Mouse (Mus musculus) neural tube, embryonic 10.5 days (tissue): ENCODE measurements at regions not wholly inside any gene's neighbourhood (a gene's known extent, or its start where the extent isn't known, plus 50 kb on each side); places are given as distances from the start of the nearest gene placed in this dataset.
"Not testable (repeated sequence)": the region's sequence is repeated elsewhere in the genome, so short reads cannot be mapped to it uniquely, and the experiment has no call there.

Experiments used
- DNase-seq: peaks from one replicate; pipeline ENCODE4 v3.0.0-alpha.2; 2017; ENCODE audit warnings: low spot score; ENCODE audit errors: extremely low spot score

GRCm38 (mm10) chr8:26747241-26747972, 229.7 kb upstream of the Zfp703 start:
- DNase-seq = no peak

- no peak for DNase-seq
Measured at GRCm38 (mm10) chr8:26748161-26748971, 228.8 kb upstream of the Zfp703 start.

GRCm38 (mm10) chr8:26748972-26749291, 228.2 kb upstream of the Zfp703 start:
- DNase-seq = no peak

- no peak for DNase-seq
Measured at GRCm38 (mm10) chr8:26750120-26750519, 227.0 kb upstream of the Zfp703 start.

GRCm38 (mm10) chr8:26751651-26752050, 225.5 kb upstream of the Zfp703 start:
- no peak for DNase-seq

DNA sequence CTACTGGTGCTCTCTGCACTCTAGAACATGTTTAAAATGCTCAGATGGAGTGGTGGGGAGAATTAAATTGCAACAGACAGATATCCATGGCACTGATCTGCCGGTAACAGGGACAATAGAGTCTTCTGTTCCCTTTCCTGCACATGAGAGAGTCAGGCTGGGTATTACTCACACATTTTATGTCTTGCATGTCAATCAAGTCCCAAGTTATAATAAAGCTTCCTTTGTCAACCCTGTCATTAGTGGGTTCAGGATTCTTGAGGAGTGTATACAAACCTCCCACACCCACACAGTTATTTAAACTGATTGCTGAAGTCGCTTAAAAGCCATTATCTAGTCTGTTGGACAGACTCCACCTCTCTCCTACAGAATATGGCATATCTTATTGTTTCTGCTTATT, 220.7 kb upstream of the Zfp703 start:
- DNase-seq = no peak

- no peak for DNase-seq
Measured at GRCm38 (mm10) chr8:26760726-26761125, 216.4 kb upstream of the Zfp703 start.

- no peak for DNase-seq
Measured at GRCm38 (mm10) chr8:26762942-26763778, 214.0 kb upstream of the Zfp703 start.

DNA sequence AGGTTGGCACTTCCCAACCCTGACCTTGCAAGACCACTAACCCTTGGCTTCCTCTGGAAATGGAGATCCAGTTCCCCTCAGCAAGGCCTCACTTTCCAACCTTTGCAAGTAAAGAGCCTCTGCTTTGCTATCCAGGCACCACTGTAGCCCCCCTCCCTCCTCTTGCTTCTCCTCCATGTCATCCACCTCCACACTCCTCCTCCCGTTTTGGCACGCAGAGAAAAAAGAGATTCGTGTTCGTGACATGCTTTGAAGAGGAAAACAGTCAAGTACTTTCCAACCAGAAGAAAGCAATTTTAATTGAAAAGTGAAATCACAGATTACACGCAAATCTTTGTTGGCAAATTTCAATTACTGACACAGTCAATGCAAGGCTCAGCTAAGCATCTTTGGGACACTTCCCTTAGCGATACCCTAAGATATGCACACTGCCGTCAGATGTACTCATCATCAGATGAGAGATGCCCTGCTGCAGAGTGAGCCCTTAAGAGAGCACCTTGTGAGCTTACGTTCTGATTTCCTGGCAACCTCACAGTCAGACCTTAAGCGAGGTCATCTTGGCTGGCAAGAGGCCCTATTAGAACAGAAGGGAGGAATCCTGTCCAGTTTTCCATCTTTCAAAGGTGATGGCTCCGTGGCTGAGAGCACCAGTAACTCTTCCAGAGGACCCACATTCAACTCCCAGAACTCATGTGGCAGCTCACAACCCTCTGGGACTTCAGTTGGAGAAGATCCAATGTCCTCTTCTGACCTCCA, 208.5 kb upstream of the Zfp703 start:
- DNase-seq = no peak

- DNase-seq = peak; percentile 84
Measured at GRCm38 (mm10) chr8:26770424-26770886, 206.7 kb upstream of the Zfp703 start.

DNA sequence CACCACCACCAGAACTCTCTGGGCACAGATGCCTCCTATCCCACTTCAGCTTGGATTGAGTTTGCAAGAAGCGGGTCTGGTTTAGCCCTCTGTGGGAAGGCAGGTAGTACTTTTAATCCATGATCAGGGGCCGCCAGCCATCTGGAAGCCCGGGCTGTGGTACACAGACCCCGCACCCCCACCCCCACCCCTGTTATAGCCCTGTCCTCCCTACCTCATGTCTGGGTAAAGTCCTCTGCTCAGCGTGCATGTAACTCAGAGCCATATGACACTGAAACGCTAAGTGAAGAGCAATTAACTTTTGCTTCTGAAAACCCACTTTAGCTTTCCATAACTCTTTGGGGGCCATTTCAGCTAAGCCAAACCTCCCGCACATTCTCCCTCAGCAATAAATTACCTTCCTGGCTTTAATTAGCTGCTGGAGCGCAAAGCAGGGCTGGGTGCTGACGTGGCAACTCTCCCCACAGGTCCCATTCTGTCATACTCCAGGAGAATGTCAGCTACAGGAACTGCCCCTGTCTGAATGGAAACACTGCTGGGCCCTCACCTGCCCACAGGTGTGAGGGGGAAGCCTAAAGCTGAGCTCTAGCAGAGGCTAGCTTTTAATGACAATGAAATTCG, 198.1 kb upstream of the Zfp703 start:
- DNase-seq = no peak

GRCm38 (mm10) chr8:26780515-26780914, 196.6 kb upstream of the Zfp703 start:
- no peak for DNase-seq

DNA sequence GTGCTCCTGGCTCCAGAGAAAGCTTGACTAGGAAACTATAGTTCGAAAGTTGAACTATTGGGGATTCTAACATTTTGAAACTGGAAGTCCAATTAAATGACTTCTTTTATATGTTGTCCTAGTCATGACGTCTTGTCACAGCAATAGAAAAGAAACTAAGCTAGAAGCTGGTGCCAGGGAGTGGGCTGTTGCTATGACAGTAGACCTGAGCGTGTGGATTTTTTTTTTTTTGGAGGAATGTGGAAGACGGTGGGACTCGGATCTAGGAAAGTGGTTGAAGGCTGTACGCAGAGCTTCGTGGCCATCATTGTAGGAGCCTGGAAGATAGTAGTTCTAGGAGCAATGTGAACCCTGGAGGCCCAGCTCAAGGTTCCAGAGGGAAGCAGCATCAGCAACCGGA, 194.2 kb upstream of the Zfp703 start:
- DNase-seq = not testable (repeated sequence)

DNA sequence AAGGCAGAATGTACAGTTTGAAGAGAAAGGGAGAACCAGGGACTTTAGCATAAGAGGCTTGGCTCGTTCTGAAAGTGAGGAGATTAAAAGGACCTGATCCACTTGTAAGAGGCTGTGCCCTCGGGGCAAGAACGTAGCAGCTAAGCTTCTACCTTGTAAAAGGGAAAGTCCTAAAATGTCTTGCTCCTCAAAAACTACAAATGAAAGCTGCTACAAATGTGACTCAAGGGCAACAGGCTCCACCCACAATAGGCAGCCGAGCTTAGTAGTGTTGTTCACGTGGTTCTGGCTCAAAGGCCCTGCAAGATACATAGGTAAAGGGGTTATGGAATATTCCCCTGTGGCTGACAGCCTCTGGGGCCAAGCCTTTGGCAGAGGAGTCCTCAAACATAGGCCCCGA, 192.7 kb upstream of the Zfp703 start:
- DNase-seq = no peak

DNA sequence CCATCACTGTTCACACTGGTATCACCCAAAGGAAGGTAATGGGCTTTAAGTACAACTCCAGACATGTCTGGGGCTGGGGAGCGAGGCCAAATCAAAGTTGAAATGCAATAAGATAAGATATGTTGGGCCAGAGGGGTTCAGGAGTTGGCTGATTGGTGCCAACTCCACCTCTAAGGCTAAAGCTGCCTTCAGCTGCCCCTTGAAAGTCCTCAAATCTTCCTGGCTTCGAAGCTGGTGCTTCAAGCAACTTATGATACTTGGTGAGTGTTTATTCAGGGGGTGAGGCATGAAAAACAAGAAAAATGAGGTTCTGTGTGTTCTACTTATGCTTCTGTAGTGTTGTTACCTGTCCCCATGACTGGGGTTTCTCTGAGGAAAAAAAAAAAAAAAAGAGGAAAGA, 185.3 kb upstream of the Zfp703 start:
- no peak for DNase-seq

DNA sequence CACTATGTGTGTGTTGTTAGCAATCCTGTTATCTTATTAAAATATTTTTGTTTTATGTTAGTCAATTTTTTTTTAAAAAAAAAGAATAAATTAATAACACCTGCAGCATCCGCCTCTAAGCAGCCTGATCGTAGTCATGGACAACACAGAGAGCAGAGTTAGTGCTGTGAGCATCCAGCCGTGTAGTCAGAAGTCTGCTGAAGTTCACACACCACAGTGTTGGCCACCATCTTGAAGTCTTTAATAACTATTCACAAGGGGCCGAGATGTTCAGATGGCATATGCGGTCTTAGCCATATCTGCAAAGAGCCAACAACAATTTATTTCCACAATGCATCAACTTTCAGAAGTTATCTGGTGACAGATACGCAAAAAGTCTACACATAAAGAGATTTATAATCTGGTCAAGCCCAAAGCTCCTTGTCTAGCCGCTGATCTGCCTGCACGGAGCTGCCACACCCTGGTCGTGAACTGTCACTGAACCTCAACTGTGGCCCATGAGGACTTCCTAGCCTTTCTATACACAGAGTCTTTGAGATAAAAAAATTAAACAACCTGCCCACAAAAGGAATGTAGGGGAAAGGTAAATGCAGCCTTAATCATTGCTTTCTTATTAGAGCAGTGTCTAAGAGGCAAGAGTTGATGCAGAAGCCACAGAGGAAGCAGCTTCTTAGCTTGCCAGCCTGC, 183.4 kb upstream of the Zfp703 start:
- peak; percentile 12 for DNase-seq

- no peak for DNase-seq
Measured at GRCm38 (mm10) chr8:26794411-26794810, 182.7 kb upstream of the Zfp703 start.

DNA sequence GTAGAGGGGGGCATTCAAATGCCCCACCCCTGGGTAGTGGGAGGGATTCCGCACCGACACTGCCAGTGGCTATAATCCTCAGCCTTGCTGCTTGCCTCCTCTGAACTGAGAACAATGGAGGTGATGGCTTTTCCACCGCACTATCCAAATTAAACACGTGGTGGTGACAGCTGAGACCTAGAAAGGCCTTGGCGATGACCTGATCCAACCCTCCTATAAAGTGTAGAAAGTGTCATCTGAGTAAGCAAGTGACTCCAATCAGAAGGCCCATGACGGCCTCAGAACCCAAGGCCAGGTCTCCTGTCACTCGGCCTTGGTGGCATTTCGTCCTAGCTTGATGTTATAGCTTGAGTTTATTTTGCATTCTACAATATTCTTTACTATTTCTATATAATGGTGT, 181.5 kb upstream of the Zfp703 start:
- DNase-seq = no peak

DNA sequence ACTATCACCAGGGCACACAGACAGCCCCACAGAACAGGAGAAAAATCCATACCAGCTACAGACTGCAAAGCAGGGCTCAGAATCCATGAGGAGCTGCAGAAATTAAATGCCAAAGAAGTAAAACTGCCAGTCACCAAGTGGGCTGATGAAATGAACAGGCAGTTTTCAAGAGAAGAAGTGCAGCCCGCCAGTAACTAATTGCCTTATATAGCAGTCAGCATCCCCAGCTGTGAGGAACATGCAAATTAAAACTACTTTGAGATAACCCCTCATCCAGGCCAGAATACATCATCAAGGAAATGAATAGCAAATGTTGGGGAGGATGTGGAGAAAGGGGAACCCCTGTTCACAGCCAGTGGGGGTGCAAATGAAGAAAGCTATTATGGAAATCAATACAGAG, 177.3 kb upstream of the Zfp703 start:
- no peak for DNase-seq

DNA sequence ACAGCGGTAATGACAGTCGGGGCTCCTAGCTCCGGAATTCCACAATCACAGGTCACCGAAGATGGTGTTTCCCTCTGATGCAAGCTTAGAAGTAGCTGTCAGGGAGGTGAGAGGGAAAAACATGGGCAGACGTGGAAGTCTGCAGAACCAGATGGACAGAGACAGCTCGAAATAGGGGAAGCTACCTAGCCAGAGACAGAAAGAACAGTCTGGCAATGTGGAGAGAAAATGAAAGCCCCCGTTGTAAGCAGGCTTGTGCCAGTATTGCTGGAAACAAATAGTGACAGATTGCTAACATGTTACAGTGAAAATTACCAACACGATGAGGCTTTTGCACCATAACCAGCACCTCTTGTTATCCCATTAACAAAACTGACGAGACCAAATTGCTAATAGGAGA, 173.0 kb upstream of the Zfp703 start:
- no peak for DNase-seq
